Mouse (Mus musculus) embryonic facial prominence, embryonic 14.5 days (tissue): ENCODE measurements around the gene Fam19a3. TPM values are rescaled to one million over a fixed set of nuclear protein-coding genes. Genes with fewer than 3 reads are reported as not detected.
A peak's percentile ranks its signal among the peaks of the same experiment; 100 is the strongest.
"Not testable (repeated sequence)": the region's sequence is repeated elsewhere in the genome, so short reads cannot be mapped to it uniquely, and the experiment has no call there.

Experiments used
- ATAC-seq: fragments of 200-750 bp; cut with Nextera tagmentation; 2 replicates; pipeline ENCODE4 v1.8.0; 2017; ENCODE audit warnings: low read depth, moderate number of reproducible peaks, moderate TSS enrichment
- DNase-seq: peaks from one replicate; pipeline ENCODE4 v3.0.0-alpha.2; 2015; ENCODE audit warnings: low spot score
- H3K27ac ChIP-seq: fragments of 300-500 bp; sonication (generic); replicated peaks from 2 replicates; pipeline ENCODE4 v1.5.1; 2014; ENCODE audit warnings: low read depth, mild to moderate bottlenecking, low read length, moderate library complexity
- H3K27me3 ChIP-seq: fragments of 300-500 bp; sonication (generic); replicated peaks from 2 replicates; pipeline ENCODE4 v1.6.1; 2014; ENCODE audit warnings: low read length; ENCODE audit not compliant: control insufficient read depth, insufficient read depth
- H3K36me3 ChIP-seq: fragments of 300-500 bp; sonication (generic); 2 replicates; pipeline ENCODE4 v1.6.1; 2014; ENCODE audit warnings: low read length, mixed read lengths; ENCODE audit not compliant: control insufficient read depth, insufficient read depth
- H3K4me1 ChIP-seq: fragments of 300-500 bp; sonication (generic); 2 replicates; pipeline ENCODE4 v1.6.1; 2014; ENCODE audit warnings: antibody characterized with exemption, low read length; ENCODE audit not compliant: control insufficient read depth, insufficient read depth
- H3K4me2 ChIP-seq: fragments of 300-500 bp; sonication (generic); 2 replicates; pipeline ENCODE4 v1.6.1; 2014; ENCODE audit warnings: low read depth, mild to moderate bottlenecking, low read length, moderate library complexity, mixed read lengths
- H3K4me3 ChIP-seq: fragments of 300-500 bp; sonication (generic); 2 replicates; pipeline ENCODE4 v1.5.1; 2014; ENCODE audit warnings: low read depth, mild to moderate bottlenecking, low read length
- H3K9ac ChIP-seq: fragments of 300-500 bp; sonication (generic); 2 replicates; pipeline ENCODE4 v1.6.1; 2014; ENCODE audit warnings: low read depth, mild to moderate bottlenecking, low read length, moderate library complexity, mixed read lengths
- H3K9me3 ChIP-seq: fragments of 300-500 bp; sonication (generic); 2 replicates; pipeline ENCODE4 v1.6.1; 2016; ENCODE audit warnings: low read length; ENCODE audit not compliant: control insufficient read depth
- WGBS: fragments of 180-500 bp; shearing (Covaris S2); extraction: QIAGEN DNeasy Blood & Tissue Kit; methylation state at CpG from one replicate; pipeline ENCODE4 v1.1.7; 2014; 5-methylcytosine and 5-hydroxymethylcytosine counted together
- polyA plus RNA-seq: library from polyadenylated mRNA; unstranded; fragments of >200 nt; fragmentation: Nextera tagmentation; extraction: Ambion mirVana; gene quantifications from 2 replicates; pipeline ENCODE4 v1.2.1, GENCODE M21; 2014

Fam19a3 gene
- polyA plus RNA-seq, 1 experiment from 2014 or later = 0.24 TPM

- no peak overlapping the region for H3K4me3 ChIP-seq
- DNase-seq = no peak
- H3K36me3 ChIP-seq = no peaks in the 10 kb centered on the region
- H3K9ac ChIP-seq = no peak overlapping the region
- H3K27ac ChIP-seq = no peak overlapping the region
- H3K9me3 ChIP-seq = no peaks in the 10 kb centered on the region
- no peak overlapping the region for H3K4me2 ChIP-seq
- no peak for ATAC-seq
- 94% methylated on average over 1 of the region's 1 CpGs for WGBS
- no peaks in the 10 kb centered on the region for H3K27me3 ChIP-seq
- 0 out of 2 replicates have a peak, but pooled peaks cover 7% of the 10 kb centered on the region for H3K4me1 ChIP-seq
Measured at GRCm38 (mm10) chr3:104814746-104815145, 33.1 kb upstream of the Fam19a3 start.

- H3K27me3 ChIP-seq, DNase-seq, H3K9ac ChIP-seq, H3K4me2 ChIP-seq, ATAC-seq, H3K36me3 ChIP-seq, H3K4me3 ChIP-seq, H3K27ac ChIP-seq, H3K4me1 ChIP-seq, H3K9me3 ChIP-seq: not testable (repeated sequence)
- WGBS = 88% methylated on average over 7 of the region's 7 CpGs
Measured at GRCm38 (mm10) chr3:104813227-104813626, 31.6 kb upstream of the Fam19a3 start.

GRCm38 (mm10) chr3:104812254-104812653 is 30.6 kb upstream of the Fam19a3 start:
- Histone ChIP-seq H3K9me3 (no peaks in the 10 kb centered on the region), H3K27me3 (no peaks in the 10 kb centered on the region), H3K9ac (no peak overlapping the region), H3K4me3 (no peak overlapping the region), H3K4me1 (no peaks in the 10 kb centered on the region), H3K27ac (no peak overlapping the region), H3K4me2 (no peak overlapping the region), H3K36me3 (no peaks in the 10 kb centered on the region)
- ATAC-seq (no peak), DNase-seq (no peak)
- WGBS = 84% methylated on average over 4 of the region's 4 CpGs

GRCm38 (mm10) chr3:104811752-104812151 is 30.1 kb upstream of the Fam19a3 start:
- peak; percentile 71 for ATAC-seq
- Histone ChIP-seq H3K9me3 (no peaks in the 10 kb centered on the region), H3K4me1 (no peaks in the 10 kb centered on the region), H3K27me3 (no peaks in the 10 kb centered on the region), H3K27ac (no peak overlapping the region), H3K4me3 (no peak overlapping the region), H3K36me3 (no peaks in the 10 kb centered on the region), H3K9ac (no peak overlapping the region), H3K4me2 (no peak overlapping the region)
- no peak for DNase-seq
- WGBS = 35% methylated on average over 3 of the region's 3 CpGs

GRCm38 (mm10) chr3:104805539-104805938 is 23.9 kb upstream of the Fam19a3 start:
- Histone ChIP-seq H3K4me3 (no peak overlapping the region), H3K27me3 (no peaks in the 10 kb centered on the region), H3K4me1 (no peaks in the 10 kb centered on the region), H3K4me2 (no peak overlapping the region), H3K36me3 (peaks cover 38% of the 10 kb centered on the region), H3K27ac (no peak overlapping the region), H3K9me3 (no peaks in the 10 kb centered on the region), H3K9ac (no peak overlapping the region)
- DNase-seq (no peak), ATAC-seq (no peak)
- WGBS = 77% methylated on average over 9 of the region's 9 CpGs

GRCm38 (mm10) chr3:104804312-104804711 is 22.7 kb upstream of the Fam19a3 start:
- Histone ChIP-seq H3K9me3 (no peaks in the 10 kb centered on the region), H3K4me3 (no peak overlapping the region), H3K27ac (no peak overlapping the region), H3K4me1 (no peaks in the 10 kb centered on the region), H3K9ac (no peak overlapping the region), H3K36me3 (peaks cover 51% of the 10 kb centered on the region), H3K4me2 (no peak overlapping the region), H3K27me3 (no peaks in the 10 kb centered on the region)
- WGBS = 87% methylated on average over 10 of the region's 10 CpGs
- DNase-seq (no peak), ATAC-seq (no peak)

GRCm38 (mm10) chr3:104801481-104801880 is 19.8 kb upstream of the Fam19a3 start:
- Histone ChIP-seq H3K27ac (no peak overlapping the region), H3K27me3 (no peaks in the 10 kb centered on the region), H3K36me3 (peaks cover 73% of the 10 kb centered on the region), H3K9ac (no peak overlapping the region), H3K4me1 (no peaks in the 10 kb centered on the region), H3K4me2 (no peak overlapping the region), H3K4me3 (no peak overlapping the region), H3K9me3 (no peaks in the 10 kb centered on the region)
- 92% methylated on average over 6 of the region's 6 CpGs for WGBS
- no peak for DNase-seq
- no peak for ATAC-seq

- ATAC-seq (no peak), DNase-seq (no peak)
- Histone ChIP-seq H3K4me2 (no peak overlapping the region), H3K4me1 (0 out of 2 replicates have a peak, but pooled peaks cover 3% of the 10 kb centered on the region), H3K4me3 (no peak overlapping the region), H3K27me3 (no peaks in the 10 kb centered on the region), H3K9ac (no peak overlapping the region), H3K27ac (no peak overlapping the region), H3K9me3 (no peaks in the 10 kb centered on the region), H3K36me3 (peaks cover 80% of the 10 kb centered on the region)
- 94% methylated on average over 11 of the region's 11 CpGs for WGBS
Measured at GRCm38 (mm10) chr3:104800681-104801080, 19.0 kb upstream of the Fam19a3 start.

GRCm38 (mm10) chr3:104796430-104797082 is 14.9 kb upstream of the Fam19a3 start:
- 71% methylated on average over 15 of the region's 15 CpGs for WGBS
- Histone ChIP-seq H3K27ac (no peak overlapping the region), H3K9ac (no peak overlapping the region), H3K4me2 (no peak overlapping the region), H3K36me3 (peaks cover 85% of the 10 kb centered on the region), H3K9me3 (no peaks in the 10 kb centered on the region), H3K4me1 (peaks cover 37% of the 10 kb centered on the region), H3K4me3 (no peak overlapping the region), H3K27me3 (no peaks in the 10 kb centered on the region)
- no peak; the same call in 1 of the 2 replicates for ATAC-seq
- no peak for DNase-seq
